Mouse (Mus musculus) lung, embryonic 16.5 days (tissue): ENCODE measurements around the gene Daam2. TPM values are rescaled to one million over a fixed set of nuclear protein-coding genes. Genes with fewer than 3 reads are reported as not detected.

Experiments used
- ATAC-seq: fragments of 200-750 bp; cut with Nextera tagmentation; 2 replicates; pipeline ENCODE4 v1.8.0; 2017; ENCODE audit warnings: low read depth, mild to moderate bottlenecking, moderate library complexity
- H3K27ac ChIP-seq: fragments of 300-500 bp; sonication (generic); 2 replicates; pipeline ENCODE4 v1.5.1; 2014; ENCODE audit warnings: mild to moderate bottlenecking, control low read depth, low read length
- H3K27me3 ChIP-seq: fragments of 300-500 bp; sonication (generic); 2 replicates; pipeline ENCODE4 v1.6.1; 2014; ENCODE audit warnings: low read depth, low read length, mixed read lengths; ENCODE audit not compliant: control insufficient read depth, insufficient read depth
- H3K36me3 ChIP-seq: fragments of 300-500 bp; sonication (generic); 2 replicates; pipeline ENCODE4 v1.6.1; 2014; ENCODE audit warnings: low read length; ENCODE audit not compliant: control insufficient read depth, insufficient read depth
- H3K4me1 ChIP-seq: fragments of 300-500 bp; sonication (generic); replicated peaks from 2 replicates; pipeline ENCODE4 v1.6.1; 2014; ENCODE audit warnings: low read length, mixed read lengths; ENCODE audit not compliant: control insufficient read depth, insufficient read depth
- H3K4me2 ChIP-seq: fragments of 300-500 bp; sonication (generic); 2 replicates; pipeline ENCODE4 v1.6.1; 2014; ENCODE audit warnings: low read depth, low read length, control low read depth
- H3K4me3 ChIP-seq: fragments of 300-500 bp; sonication (generic); 2 replicates; pipeline ENCODE4 v1.5.1; 2014; ENCODE audit warnings: mild to moderate bottlenecking, low read length, control low read depth
- H3K9ac ChIP-seq: fragments of 300-500 bp; sonication (generic); 2 replicates; pipeline ENCODE4 v1.6.1; 2014; ENCODE audit warnings: low read length, control low read depth
- H3K9me3 ChIP-seq: fragments of 300-500 bp; sonication (generic); 2 replicates; pipeline ENCODE4 v1.6.1; 2016; ENCODE audit warnings: low read length; ENCODE audit not compliant: control insufficient read depth
- WGBS: fragments of 180-500 bp; shearing (Covaris S2); extraction: QIAGEN DNeasy Blood & Tissue Kit; methylation state at CpG from one replicate; pipeline ENCODE4 v1.1.7; 2014; 5-methylcytosine and 5-hydroxymethylcytosine counted together
- polyA plus RNA-seq: library from polyadenylated mRNA; unstranded; fragments of >200 nt; fragmentation: Nextera tagmentation; extraction: Ambion mirVana; gene quantifications from 2 replicates; pipeline ENCODE4 v1.2.1, GENCODE M21; 2015

Daam2 gene
- 16.8 and 16.9 TPM in 2 replicates for polyA plus RNA-seq

- under 1% methylated on average over 38 of the region's 38 CpGs for WGBS
- H3K36me3 ChIP-seq: no peaks in the 10 kb centered on the region
- H3K27me3 ChIP-seq: no peaks in the 10 kb centered on the region
- peak within 1 kb of the TSS; percentile 91 for H3K27ac ChIP-seq
- H3K9me3 ChIP-seq: no peaks in the 10 kb centered on the region
- peak within 1 kb of the TSS; percentile 82 for H3K9ac ChIP-seq
- peak within 1 kb of the TSS; percentile 69 for H3K4me3 ChIP-seq
- H3K4me1 ChIP-seq: peaks cover 26% of the 10 kb centered on the region
- ATAC-seq: peak; percentile 89
- H3K4me2 ChIP-seq: peak within 1 kb of the TSS; percentile 82
These were observed at the start of gene Daam2 for GRCm38 (mm10) chr17:49563830-49564470. Daam2 (minus strand) TSS chr17:49564343.

GRCm38 (mm10) chr17:49610296-49610695, 46.2 kb upstream of the Daam2 start:
- Histone ChIP-seq H3K9ac (no peak overlapping the region), H3K36me3 (no peaks in the 10 kb centered on the region), H3K4me3 (no peak overlapping the region), H3K27me3 (no peaks in the 10 kb centered on the region), H3K4me2 (no peak overlapping the region), H3K4me1 (peaks cover 2% of the 10 kb centered on the region), H3K9me3 (no peaks in the 10 kb centered on the region), H3K27ac (no peak overlapping the region)
- ATAC-seq: no peak
- WGBS: 52% methylated on average over 8 of the region's 8 CpGs

GRCm38 (mm10) chr17:49607351-49608027, 43.3 kb upstream of the Daam2 start:
- Histone ChIP-seq H3K4me2 (no peak overlapping the region), H3K27me3 (no peaks in the 10 kb centered on the region), H3K36me3 (no peaks in the 10 kb centered on the region), H3K4me1 (no peaks in the 10 kb centered on the region), H3K9me3 (no peaks in the 10 kb centered on the region), H3K9ac (no peak overlapping the region), H3K27ac (no peak overlapping the region), H3K4me3 (no peak overlapping the region)
- WGBS: 67% methylated on average over 7 of the region's 7 CpGs
- ATAC-seq: no peak

GRCm38 (mm10) chr17:49605397-49605796, 41.3 kb upstream of the Daam2 start:
- Histone ChIP-seq H3K27ac (no peak overlapping the region), H3K4me1 (no peaks in the 10 kb centered on the region), H3K4me2 (no peak overlapping the region), H3K27me3 (no peaks in the 10 kb centered on the region), H3K9ac (no peak overlapping the region), H3K36me3 (no peaks in the 10 kb centered on the region), H3K4me3 (no peak overlapping the region), H3K9me3 (no peaks in the 10 kb centered on the region)
- 67% methylated on average over 4 of the region's 4 CpGs for WGBS
- ATAC-seq: no peak

DNA sequence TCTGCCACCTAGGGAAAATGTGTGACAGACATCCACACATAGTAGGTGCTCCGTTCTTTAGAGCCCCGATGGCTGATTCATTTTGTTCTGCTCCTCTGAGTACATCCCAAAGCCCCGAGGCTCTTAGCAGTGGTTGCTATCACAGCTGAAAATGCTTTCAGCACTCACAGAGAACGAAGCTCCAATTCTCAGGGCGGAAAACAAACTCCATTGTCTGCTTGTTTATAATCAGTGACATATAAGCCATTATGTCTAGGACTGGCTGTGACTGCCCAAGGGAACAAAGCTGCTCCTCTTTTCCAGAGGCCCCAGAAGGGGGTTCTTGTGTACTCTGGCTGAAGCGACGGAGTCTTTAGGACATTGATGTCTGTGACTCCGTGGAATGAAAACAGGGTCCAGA, 25.9 kb upstream of the Daam2 start:
- Histone ChIP-seq H3K9me3 (no peaks in the 10 kb centered on the region), H3K4me1 (no peaks in the 10 kb centered on the region), H3K9ac (no peak overlapping the region), H3K36me3 (no peaks in the 10 kb centered on the region), H3K4me3 (no peak overlapping the region), H3K27ac (no peak overlapping the region), H3K4me2 (no peak overlapping the region), H3K27me3 (no peaks in the 10 kb centered on the region)
- 37% methylated on average over 8 of the region's 8 CpGs for WGBS
- ATAC-seq: no peak

DNA sequence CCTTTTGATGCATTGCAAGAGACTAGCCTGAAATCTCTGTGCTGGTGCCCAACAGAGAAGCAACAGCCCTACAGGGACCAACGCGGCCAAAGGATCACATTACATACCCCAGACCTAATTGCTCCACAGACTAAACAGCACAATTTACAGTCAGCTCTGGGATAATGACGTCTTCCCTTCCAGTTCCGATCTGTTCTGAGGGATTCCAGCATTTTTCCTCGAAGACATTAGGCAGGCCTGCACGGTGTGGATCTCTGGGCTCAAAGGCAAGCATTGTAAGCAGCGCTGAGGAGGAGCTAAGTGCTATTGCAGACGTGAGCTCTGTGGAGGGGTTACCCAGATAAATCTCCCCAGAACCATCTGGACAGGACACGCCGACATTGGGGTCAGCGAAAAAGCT, 18.3 kb upstream of the Daam2 start:
- H3K9me3 ChIP-seq: no peaks in the 10 kb centered on the region
- H3K4me3 ChIP-seq: no peak overlapping the region
- WGBS: 43% methylated on average over 11 of the region's 11 CpGs
- H3K27me3 ChIP-seq: no peaks in the 10 kb centered on the region
- no peaks in the 10 kb centered on the region for H3K4me1 ChIP-seq
- no peak for ATAC-seq
- no peak overlapping the region for H3K4me2 ChIP-seq
- no peaks in the 10 kb centered on the region for H3K36me3 ChIP-seq
- no peak overlapping the region for H3K9ac ChIP-seq
- H3K27ac ChIP-seq: no peak overlapping the region

DNA sequence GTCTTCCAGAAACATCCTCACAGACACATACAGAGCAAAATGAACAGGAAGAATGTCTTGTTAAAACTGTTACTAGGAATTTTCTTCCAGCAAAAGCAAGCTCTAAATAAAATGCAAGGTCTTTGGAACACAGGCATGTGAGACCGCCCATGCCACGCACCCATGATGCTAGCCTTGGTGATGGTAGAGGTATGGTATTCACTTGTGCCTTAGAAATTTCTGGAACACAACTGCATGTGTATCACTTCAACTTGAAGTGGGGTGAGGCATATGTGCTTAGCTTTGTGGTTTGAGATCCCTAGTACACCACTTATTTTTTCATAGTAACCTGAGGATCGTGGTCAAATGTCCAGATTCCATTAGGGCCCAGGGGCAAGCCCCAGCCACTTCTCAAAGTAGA, 13.2 kb upstream of the Daam2 start:
- Histone ChIP-seq H3K4me1 (no peaks in the 10 kb centered on the region), H3K9me3 (no peaks in the 10 kb centered on the region), H3K36me3 (no peaks in the 10 kb centered on the region), H3K9ac (no peak overlapping the region), H3K27me3 (no peaks in the 10 kb centered on the region), H3K27ac (no peak overlapping the region), H3K4me3 (no peak overlapping the region), H3K4me2 (no peak overlapping the region)
- no peak for ATAC-seq
- WGBS: 89% methylated on average over 3 of the region's 3 CpGs

- Histone ChIP-seq H3K9me3 (no peaks in the 10 kb centered on the region), H3K9ac (no peak overlapping the region), H3K4me3 (no peak overlapping the region), H3K4me2 (no peak overlapping the region), H3K27ac (no peak overlapping the region), H3K36me3 (no peaks in the 10 kb centered on the region), H3K4me1 (peaks cover 4% of the 10 kb centered on the region), H3K27me3 (no peaks in the 10 kb centered on the region)
- no peak for ATAC-seq
- WGBS: 48% methylated on average over 8 of the region's 8 CpGs
These were observed 4.6 kb upstream of the Daam2 start for GRCm38 (mm10) chr17:49568717-49569116.

- Histone ChIP-seq H3K36me3 (no peaks in the 10 kb centered on the region), H3K9me3 (no peaks in the 10 kb centered on the region), H3K27ac (peak overlapping the region; percentile 91), H3K4me3 (peak overlapping the region; percentile 69), H3K27me3 (no peaks in the 10 kb centered on the region), H3K4me1 (peaks cover 26% of the 10 kb centered on the region), H3K4me2 (peak overlapping the region; percentile 82), H3K9ac (peak overlapping the region; percentile 82)
- WGBS: 26% methylated on average over 3 of the region's 3 CpGs
- peak; percentile 8; the same call in 1 of the 2 replicates for ATAC-seq
These were observed 346 bp upstream of the Daam2 start for GRCm38 (mm10) chr17:49564489-49564888.
